Mouse (Mus musculus): ENCODE results near the gene Camta1. TPM values are rescaled to one million over a fixed set of nuclear protein-coding genes. Genes with fewer than 3 reads are reported as not detected.

Gene Camta1
- total RNA-seq, 4 experiments from 2014 or later = 236 to 299 (median 267) TPM

GRCm38 (mm10) chr4:151222635-151223034 lies 639.0 kb downstream of the Camta1 start:
- DNase-seq (ENCODE audit: low spot score in 2 of 2) = no peak

GRCm38 (mm10) chr4:151216553-151217292 lies 645.0 kb downstream of the Camta1 start:
- DNase-seq (ENCODE audit: low spot score in 2 of 2) = peak; percentile 28 to 62

- no peak for DNase-seq (ENCODE audit: low spot score in 2 of 2)
Measured at GRCm38 (mm10) chr4:151215866-151216265, 645.8 kb downstream of the Camta1 start.

GRCm38 (mm10) chr4:151215179-151215578 lies 646.5 kb downstream of the Camta1 start:
- DNase-seq (ENCODE audit: low spot score in 2 of 2) = no peak

GRCm38 (mm10) chr4:151213475-151213874 lies 648.2 kb downstream of the Camta1 start:
- DNase-seq (ENCODE audit: low spot score in 2 of 2) = no peak

GRCm38 (mm10) chr4:151211992-151212391 lies 649.7 kb downstream of the Camta1 start:
- no peak for DNase-seq (ENCODE audit: low spot score in 2 of 2)

- DNase-seq (ENCODE audit: low spot score in 2 of 2) = peak; percentile 26 to 29
Measured at GRCm38 (mm10) chr4:151207566-151207965, 654.1 kb downstream of the Camta1 start.

- DNase-seq (ENCODE audit: low spot score in 2 of 2) = no peak
Measured at GRCm38 (mm10) chr4:151202891-151203290, 658.8 kb downstream of the Camta1 start.

GRCm38 (mm10) chr4:151200316-151200715 lies 661.4 kb downstream of the Camta1 start:
- peak; percentile 51 to 54 for DNase-seq (ENCODE audit: low spot score in 2 of 2)

GRCm38 (mm10) chr4:151195126-151195525 lies 666.5 kb downstream of the Camta1 start:
- DNase-seq (ENCODE audit: low spot score in 2 of 2) = no peak

- DNase-seq (ENCODE audit: low spot score in 2 of 2) = no peak
Measured at GRCm38 (mm10) chr4:151194715-151195097, 667.0 kb downstream of the Camta1 start.

- DNase-seq (ENCODE audit: low spot score in 2 of 2) = no peak
Measured at GRCm38 (mm10) chr4:151194030-151194714, 667.5 kb downstream of the Camta1 start.

GRCm38 (mm10) chr4:151186447-151186846 lies 675.2 kb downstream of the Camta1 start:
- no peak for DNase-seq (ENCODE audit: low spot score in 2 of 2)

GRCm38 (mm10) chr4:151185750-151186149 lies 675.9 kb downstream of the Camta1 start:
- DNase-seq (ENCODE audit: low spot score in 2 of 2) = no peak

GRCm38 (mm10) chr4:151180394-151180902 lies 681.2 kb downstream of the Camta1 start:
- DNase-seq (ENCODE audit: low spot score in 2 of 2) = no peak

GRCm38 (mm10) chr4:151179639-151180038 lies 682.0 kb downstream of the Camta1 start:
- no peak for DNase-seq (ENCODE audit: low spot score in 2 of 2)

GRCm38 (mm10) chr4:151178970-151179378 lies 682.7 kb downstream of the Camta1 start:
- DNase-seq (ENCODE audit: low spot score in 2 of 2) = peak; percentile 77 to 83

GRCm38 (mm10) chr4:151172526-151172925 lies 689.1 kb downstream of the Camta1 start:
- no peak for DNase-seq (ENCODE audit: low spot score in 2 of 2)

- no peak for DNase-seq (ENCODE audit: low spot score in 2 of 2)
Measured at GRCm38 (mm10) chr4:151171117-151171516, 690.6 kb downstream of the Camta1 start.

- DNase-seq (ENCODE audit: low spot score in 2 of 2) = no peak
Measured at GRCm38 (mm10) chr4:151170658-151171057, 691.0 kb downstream of the Camta1 start.

GRCm38 (mm10) chr4:151166969-151167368 lies 694.7 kb downstream of the Camta1 start:
- DNase-seq (ENCODE audit: low spot score in 2 of 2) = no peak

GRCm38 (mm10) chr4:151165539-151165938 lies 696.1 kb downstream of the Camta1 start:
- peak; percentile 87 to 92 for DNase-seq (ENCODE audit: low spot score in 2 of 2)

- no peak for DNase-seq (ENCODE audit: low spot score in 2 of 2)
Measured at GRCm38 (mm10) chr4:151164309-151164708, 697.4 kb downstream of the Camta1 start.
